Mouse (Mus musculus): ENCODE results near the gene Abhd11.
"Not testable (repeated sequence)": the region's sequence is repeated elsewhere in the genome, so short reads cannot be mapped to it uniquely, and the experiment has no call there.

Gene Abhd11

GRCm38 (mm10) chr5:135008671-135009589, at the start of gene Abhd11:
Gene Abhd11 (plus strand): TSS chr5:135009152.
- DNase-seq (ENCODE audit: low spot score in 2 of 2) = peak; percentile 97 to 98

- DNase-seq (ENCODE audit: low spot score in 2 of 2) = no peak
Observed at GRCm38 (mm10) chr5:134960430-134960829, 48.5 kb upstream of the Abhd11 start.

- DNase-seq (ENCODE audit: low spot score in 2 of 2) = no peak
Observed at GRCm38 (mm10) chr5:134961519-134961918, 47.4 kb upstream of the Abhd11 start.

- no peak for DNase-seq (ENCODE audit: low spot score in 2 of 2)
Observed at GRCm38 (mm10) chr5:134963546-134963945, 45.4 kb upstream of the Abhd11 start.

- DNase-seq (ENCODE audit: low spot score in 2 of 2) = not testable (repeated sequence)
Observed at GRCm38 (mm10) chr5:134964655-134965054, 44.3 kb upstream of the Abhd11 start.

GRCm38 (mm10) chr5:134965473-134965851, 43.5 kb upstream of the Abhd11 start:
- DNase-seq (ENCODE audit: low spot score in 2 of 2) = peak; percentile 81 to 88

GRCm38 (mm10) chr5:134965852-134966821, 42.8 kb upstream of the Abhd11 start:
- DNase-seq (ENCODE audit: low spot score in 2 of 2) = peak; percentile 62 to 76

GRCm38 (mm10) chr5:134967164-134967944, 41.6 kb upstream of the Abhd11 start:
- DNase-seq (ENCODE audit: low spot score in 2 of 2) = no peak

GRCm38 (mm10) chr5:134970671-134971070, 38.3 kb upstream of the Abhd11 start:
- no peak for DNase-seq (ENCODE audit: low spot score in 2 of 2)

- DNase-seq (ENCODE audit: low spot score in 2 of 2) = no peak
Observed at GRCm38 (mm10) chr5:134973081-134973480, 35.9 kb upstream of the Abhd11 start.

GRCm38 (mm10) chr5:134973526-134973925, 35.4 kb upstream of the Abhd11 start:
- DNase-seq (ENCODE audit: low spot score in 2 of 2) = no peak

- no peak for DNase-seq (ENCODE audit: low spot score in 2 of 2)
Observed at GRCm38 (mm10) chr5:134974294-134974693, 34.7 kb upstream of the Abhd11 start.

GRCm38 (mm10) chr5:134974921-134975320, 34.0 kb upstream of the Abhd11 start:
- DNase-seq (ENCODE audit: low spot score in 2 of 2) = no peak

GRCm38 (mm10) chr5:134976164-134976563, 32.8 kb upstream of the Abhd11 start:
- peak in 1 of 2 experiments; percentile 34 for DNase-seq (ENCODE audit: low spot score in 2 of 2)

GRCm38 (mm10) chr5:134976577-134977250, 32.2 kb upstream of the Abhd11 start:
- no peak for DNase-seq (ENCODE audit: low spot score in 2 of 2)

GRCm38 (mm10) chr5:134977837-134978236, 31.1 kb upstream of the Abhd11 start:
- no peak for DNase-seq (ENCODE audit: low spot score in 2 of 2)

GRCm38 (mm10) chr5:134981149-134981548, 27.8 kb upstream of the Abhd11 start:
- DNase-seq (ENCODE audit: low spot score in 2 of 2) = no peak

- DNase-seq (ENCODE audit: low spot score in 2 of 2) = no peak
Observed at GRCm38 (mm10) chr5:134983111-134983510, 25.8 kb upstream of the Abhd11 start.

GRCm38 (mm10) chr5:134983771-134984170, 25.2 kb upstream of the Abhd11 start:
- no peak for DNase-seq (ENCODE audit: low spot score in 2 of 2)

GRCm38 (mm10) chr5:134985633-134986297, 23.2 kb upstream of the Abhd11 start, which contains the start of gene Cldn3:
Gene Cldn3 (plus strand): TSS chr5:134986214.
- DNase-seq (ENCODE audit: low spot score in 2 of 2) = no peak

Measured in spleen, postnatal 4 days (tissue).